Mouse (Mus musculus): ENCODE data around the gene Grb14. TPM values are rescaled to one million over a fixed set of nuclear protein-coding genes. Genes with fewer than 3 reads are reported as not detected.

Grb14 gene
- polyA plus RNA-seq, 1 experiment, result 108 TPM

Other genes with a start within 250 kb of the Grb14 start
- 20.0 and 24.9 TPM in 2 replicates for gene Cobll1, start 214.4 kb upstream of the Grb14 start, polyA plus RNA-seq (2012; ENCODE audit: insufficient read depth, insufficient read length, missing spikeins)